Mouse (Mus musculus) CD4-positive helper T cell, adult 2 months (primary cell): ENCODE measurements at regions not wholly inside any gene's neighbourhood (a gene's known extent, or its start where the extent isn't known, plus 50 kb on each side); places are given as distances from the start of the nearest gene placed in this dataset.
"Not testable (repeated sequence)": the region's sequence is repeated elsewhere in the genome, so short reads cannot be mapped to it uniquely, and the experiment has no call there.

Experiments used
- DNase-seq: peaks from one replicate; pipeline ENCODE4 v3.0.0-alpha.2; 2012; ENCODE audit warnings: low read depth, missing footprints, low spot score

DNA sequence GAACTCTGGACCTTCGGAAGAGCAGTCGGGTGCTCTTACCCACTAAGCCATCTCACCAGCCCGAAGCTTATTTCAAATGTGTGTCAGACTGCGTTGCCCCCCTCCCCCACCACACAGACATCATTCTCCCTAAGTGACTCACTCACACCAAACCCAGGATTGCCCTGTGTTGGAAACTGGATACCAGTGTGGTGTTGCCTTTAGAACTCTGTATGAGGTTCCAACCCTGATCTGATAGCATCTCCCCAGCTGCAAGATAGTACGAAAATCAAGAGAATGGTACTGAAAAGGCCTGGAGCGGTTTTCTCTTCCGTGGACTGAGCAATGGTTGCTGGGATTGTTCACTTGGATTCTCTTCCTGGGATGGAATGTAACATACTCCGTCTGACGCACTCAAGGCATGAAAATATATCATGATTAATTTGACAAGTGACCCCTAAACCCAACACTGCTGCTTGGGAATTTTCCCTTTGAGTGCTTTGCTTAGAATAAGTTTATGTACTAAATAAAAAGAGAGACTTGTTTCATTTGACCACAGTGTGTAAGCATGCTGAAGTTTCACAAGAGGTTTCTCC lies 63.0 kb downstream of the Hand2 start:
- DNase-seq: no peak

DNA sequence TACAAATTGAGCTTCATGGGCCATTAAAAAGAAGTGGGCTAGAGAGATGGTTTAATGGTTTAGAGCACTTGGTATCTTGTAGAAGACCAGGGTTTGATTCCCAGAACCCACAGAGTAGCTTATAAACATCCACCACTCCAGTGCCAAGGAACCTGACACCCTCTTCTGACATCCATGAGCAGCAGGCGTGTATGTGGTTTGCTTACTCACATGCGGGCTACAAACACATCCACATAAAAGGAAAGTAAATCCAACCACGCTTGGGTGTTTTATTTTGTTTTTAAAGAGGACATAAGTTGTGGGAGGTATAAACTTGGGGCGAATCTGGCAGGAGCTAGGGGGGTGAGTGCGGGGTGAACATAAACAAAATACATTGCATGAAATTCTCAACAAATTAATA lies 66.8 kb downstream of the Hand2 start:
- DNase-seq: no peak

DNA sequence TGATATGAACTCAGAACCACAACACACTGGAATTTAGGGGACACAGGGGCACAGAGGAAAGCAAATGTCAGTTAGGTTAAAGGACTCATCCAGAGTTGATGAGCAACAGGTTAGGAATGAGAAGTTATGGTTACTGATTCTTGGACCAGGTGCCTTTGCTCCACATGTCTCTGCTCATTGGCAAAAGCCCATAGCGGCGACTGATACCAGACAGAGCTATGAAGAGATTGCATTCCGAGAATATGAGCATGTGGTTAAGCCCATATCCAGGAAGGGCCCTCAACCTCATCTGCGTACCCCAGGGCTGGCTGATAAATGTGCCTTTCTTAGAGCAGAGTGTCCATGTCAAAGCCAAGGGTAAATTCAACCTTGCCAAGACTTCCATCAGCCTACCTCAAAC lies 67.1 kb upstream of the Scrg1 start:
- no peak for DNase-seq

DNA sequence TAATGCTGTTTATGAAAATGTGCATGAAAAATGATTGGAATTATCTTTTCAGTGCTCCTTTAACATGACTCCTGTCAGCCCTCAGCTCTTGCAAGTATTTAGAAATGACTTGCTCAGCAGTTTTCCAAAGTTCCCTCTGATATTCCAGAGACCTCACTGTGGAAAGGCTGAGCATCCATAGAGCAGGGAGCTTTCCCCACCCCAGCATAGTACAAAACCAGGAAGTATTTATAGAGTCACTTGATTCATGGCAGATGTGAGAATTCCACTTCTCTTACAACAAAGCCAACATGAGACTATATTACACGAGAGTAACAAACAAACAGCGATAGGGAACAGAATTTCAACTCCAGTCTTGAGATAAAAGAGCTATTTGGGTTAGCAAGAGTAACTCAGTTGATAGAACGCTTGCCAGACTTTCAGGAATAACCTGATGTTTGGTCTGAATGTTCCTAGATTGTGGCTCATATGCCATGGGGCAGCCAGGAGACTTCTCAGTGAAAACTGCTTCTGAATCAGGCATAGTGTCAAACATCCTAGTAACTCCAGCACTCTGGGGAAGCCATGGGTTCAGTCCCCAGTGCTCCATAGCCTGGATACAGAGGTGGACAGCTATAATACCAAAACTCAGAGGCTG lies 57.6 kb upstream of the Scrg1 start:
- no peak for DNase-seq

DNA sequence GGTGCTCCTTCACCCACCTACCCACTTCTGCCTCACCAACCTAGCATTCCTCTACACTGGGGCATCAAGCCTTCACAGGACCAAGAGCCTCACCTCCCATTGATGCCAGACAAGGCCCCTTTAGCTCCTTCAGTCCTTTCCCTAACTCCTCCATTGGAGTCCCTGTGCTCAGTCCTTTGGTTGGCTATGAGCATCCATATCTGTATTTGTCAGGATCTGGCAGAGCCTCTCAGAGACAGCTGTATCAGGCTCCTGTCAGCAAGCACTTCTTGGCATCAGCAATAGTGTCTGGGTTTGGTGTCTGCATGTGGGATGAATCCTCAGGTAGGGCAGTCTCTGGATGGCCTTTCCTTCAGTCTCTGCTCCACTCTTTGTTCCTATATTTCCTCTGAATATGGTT lies 55.6 kb upstream of the Scrg1 start:
- not testable (repeated sequence) for DNase-seq

DNA sequence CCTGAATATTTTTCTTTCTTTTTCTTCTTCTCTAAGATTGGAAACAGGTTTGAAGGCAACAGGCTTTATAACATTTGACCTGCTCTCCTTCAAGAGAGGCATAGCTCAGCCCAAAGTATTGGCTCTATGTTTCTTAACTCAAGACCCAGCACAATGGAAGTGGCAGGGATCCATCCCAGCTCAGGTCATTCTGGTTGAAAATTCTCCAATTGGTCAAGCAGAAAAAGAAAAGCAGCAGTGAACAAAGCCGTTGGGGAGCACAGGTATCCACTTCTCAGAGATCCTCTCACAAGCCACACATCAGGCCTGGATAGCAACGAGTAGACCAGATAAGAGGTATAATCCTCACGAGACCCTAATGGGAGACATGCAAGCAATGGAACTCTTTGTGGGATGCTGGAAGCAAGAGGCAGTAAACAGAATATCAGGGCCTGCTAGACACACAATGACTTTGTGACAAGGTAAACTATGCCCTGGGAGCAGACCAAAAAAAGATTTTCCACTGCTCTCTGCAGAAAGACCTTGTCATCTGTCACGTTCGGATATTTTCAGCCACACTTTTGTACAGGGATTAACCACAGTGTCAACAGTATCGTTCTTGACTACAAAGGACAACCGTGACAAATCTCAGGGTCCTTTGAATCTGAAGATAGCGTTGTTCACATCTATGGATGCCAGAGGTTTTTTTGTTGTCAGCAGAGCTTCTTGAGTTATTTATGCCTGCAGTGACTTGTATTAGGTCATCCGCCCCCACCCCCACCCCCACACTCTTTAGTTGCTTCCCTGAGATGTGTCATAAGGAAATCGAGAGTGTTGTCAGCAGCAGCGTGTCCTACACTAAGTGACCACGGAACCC lies 54.7 kb upstream of the Scrg1 start:
- DNase-seq: peak; percentile 42

DNA sequence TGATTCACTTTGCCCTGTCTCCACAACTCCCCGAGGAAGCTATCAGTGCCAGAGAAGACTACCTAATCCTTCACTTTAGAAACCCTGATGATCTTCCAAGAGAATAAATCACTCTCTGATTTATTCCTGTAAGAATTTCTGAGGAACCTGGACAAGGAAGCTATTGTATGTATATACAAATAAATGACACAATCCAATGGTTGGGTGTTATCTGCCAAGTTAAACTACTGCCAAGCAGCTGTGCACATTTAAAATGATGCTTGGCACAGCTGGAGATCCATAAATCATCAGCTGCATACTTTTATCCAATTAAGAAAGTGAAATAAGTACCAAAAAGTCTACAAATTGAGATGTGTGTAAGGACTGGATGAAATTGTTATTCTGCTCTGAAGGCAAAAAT lies 54.1 kb upstream of the Scrg1 start:
- no peak for DNase-seq

DNA sequence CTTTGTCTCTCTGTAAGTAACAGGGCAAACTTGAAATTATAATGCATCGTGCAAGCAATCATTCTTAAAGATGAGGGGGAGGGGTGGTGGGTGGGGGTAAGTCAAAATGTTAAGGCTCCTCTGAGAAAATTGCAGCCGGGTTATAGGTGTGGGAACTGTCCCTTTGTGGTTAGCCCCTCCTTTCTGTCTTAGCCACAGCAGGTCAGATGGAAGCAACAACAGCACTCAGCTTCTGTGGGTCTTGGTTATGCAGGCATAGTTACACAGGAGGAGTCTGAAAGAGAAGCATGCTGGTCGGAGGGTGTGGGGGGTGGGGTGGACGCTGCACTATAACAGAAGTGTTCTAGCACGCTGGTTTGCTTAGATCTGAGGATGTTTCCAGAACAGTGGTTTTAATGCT lies 53.5 kb upstream of the Scrg1 start:
- peak; percentile 21 for DNase-seq

DNA sequence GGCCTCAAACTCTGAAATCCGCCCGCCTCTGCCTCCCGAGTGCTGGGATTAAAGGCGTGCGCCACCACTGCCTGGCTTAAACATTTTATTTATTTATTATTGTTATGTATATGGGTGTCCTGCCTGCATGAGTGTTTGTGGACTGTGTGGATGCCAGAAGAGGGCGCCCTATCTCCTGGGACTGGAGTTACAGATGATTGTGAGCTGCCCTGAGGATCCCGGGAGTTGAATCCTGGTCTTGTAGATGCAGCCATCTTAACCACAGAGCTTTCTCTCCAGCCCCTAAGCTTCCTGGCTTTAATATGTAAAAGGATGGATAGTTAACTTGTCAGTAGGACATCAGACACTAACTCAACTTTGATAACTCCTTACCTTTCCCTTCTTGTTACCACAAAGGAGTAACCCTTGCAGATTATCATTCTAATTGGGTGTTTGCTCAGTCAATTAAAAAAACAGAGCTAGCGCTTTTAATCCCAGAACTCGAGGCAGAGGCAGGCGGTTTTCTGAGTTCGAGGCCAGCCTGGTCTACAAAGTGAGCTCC lies 52.0 kb upstream of the Scrg1 start:
- no peak for DNase-seq

DNA sequence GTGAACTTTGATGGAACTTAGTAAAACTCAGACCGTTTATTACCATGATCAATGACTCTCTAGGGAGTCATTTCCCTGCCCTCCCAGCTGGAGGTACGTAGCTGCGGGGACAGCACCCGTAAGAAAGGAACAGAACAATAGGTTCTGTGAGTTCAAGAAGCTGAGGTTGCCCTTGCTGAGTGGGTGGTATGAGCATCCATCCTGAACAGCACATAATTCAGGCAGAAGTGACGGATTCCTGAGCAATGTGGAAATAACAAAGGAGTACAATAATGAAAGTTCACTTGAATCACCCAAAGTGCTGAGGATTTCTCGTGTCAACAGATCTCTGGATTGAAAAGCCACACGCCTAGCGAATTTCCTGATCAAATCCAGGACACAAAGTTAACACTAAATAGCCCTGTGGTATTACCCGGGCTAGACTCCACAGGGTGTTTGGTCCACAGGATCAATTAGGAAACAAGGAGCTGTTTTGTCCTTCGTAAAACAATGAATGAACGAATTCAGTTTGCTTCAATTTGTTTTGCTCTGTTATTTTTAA lies 50.4 kb upstream of the Scrg1 start:
- DNase-seq: no peak
